Mouse (Mus musculus): Measurements from ENCODE around the gene Htra1.

DNA sequence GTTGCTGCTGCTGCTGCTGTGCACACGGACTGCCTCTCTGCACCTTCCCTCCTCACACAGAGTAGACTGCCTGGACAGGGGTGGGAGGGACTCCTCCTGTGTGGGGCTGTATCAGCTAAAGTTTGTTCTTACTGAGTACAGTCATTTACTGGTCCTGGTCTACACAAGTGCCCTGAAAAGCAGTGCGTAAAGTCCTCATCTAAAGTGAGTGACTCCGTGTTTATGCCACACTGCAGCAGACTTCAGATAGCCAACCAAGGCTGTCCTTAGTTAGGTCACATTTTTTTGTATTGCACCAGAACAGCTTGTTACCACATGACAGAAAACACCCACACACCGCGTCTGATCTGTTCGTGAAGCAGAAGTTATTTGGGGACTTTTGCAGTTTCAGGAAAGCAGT, 42.9 kb upstream of the Htra1 start:
- no peak for TF ChIP-seq CTCF (IDR thresholded peaks at IDR 0.05; ENCODE audit: control insufficient read depth, insufficient read depth, insufficient read length)
- no peak for TF ChIP-seq MYOD1 (IDR thresholded peaks at IDR 0.05; ENCODE audit: control insufficient read depth, insufficient read length, low read depth)
